Mouse (Mus musculus) gonadal fat pad, adult 2 months (tissue): ENCODE data around the gene Serhl. TPM values are rescaled to one million over a fixed set of nuclear protein-coding genes. Genes with fewer than 3 reads are reported as not detected.
"Not testable (repeated sequence)": the region's sequence is repeated elsewhere in the genome, so short reads cannot be mapped to it uniquely, and the experiment has no call there.

Source experiments
- DNase-seq: peaks from one replicate; pipeline ENCODE4 v3.0.0-alpha.2; 2012; ENCODE audit warnings: low read depth
- polyA plus RNA-seq: library from polyadenylated mRNA; depleted of rRNA; stranded (reverse); fragments of >200 nt; gene quantifications from 2 replicates; pipeline ENCODE4 v1.2.3, GENCODE M21; 2012

Gene Serhl
- polyA plus RNA-seq, 1 experiment: 115 TPM

DNA sequence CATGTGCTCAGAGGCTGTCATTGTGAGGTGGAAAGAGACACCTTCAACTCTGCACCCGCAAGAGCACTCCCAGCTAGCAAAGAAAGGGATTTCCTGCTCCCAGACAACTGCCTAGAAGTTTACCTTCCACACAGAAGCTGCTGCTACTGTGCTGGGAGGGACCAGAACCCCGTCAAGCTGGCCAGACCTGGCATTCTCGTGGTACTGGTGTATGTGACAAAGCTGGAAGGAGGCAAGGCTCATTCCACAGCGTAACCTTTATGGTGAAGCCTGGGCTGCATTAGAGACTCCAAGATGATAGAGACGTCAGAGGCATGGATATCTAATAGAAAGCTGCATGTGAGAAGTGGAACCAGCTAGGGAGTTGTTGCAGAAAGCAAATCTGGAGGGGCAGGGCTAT, 35.3 kb downstream of the Serhl start:
- no peak for DNase-seq

DNA sequence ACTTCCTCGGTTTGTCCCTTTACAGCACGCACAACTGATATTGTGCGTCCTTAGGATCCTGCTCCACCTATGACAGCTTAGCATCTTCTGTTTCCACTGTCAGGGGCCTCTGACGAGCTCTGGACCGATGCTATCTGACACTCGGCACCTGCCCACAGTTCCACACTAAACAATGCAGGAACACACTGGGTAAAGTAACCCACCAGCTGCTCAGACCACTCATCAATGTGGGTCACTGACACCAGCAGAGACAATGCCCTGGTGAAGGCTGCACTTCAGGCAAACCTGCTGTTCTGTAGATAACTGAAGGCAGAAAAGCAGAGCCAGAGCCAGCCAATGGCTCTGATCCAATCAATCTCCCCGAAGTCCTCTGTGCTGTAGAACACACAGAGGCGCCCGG, 37.3 kb downstream of the Serhl start:
- no peak for DNase-seq

DNA sequence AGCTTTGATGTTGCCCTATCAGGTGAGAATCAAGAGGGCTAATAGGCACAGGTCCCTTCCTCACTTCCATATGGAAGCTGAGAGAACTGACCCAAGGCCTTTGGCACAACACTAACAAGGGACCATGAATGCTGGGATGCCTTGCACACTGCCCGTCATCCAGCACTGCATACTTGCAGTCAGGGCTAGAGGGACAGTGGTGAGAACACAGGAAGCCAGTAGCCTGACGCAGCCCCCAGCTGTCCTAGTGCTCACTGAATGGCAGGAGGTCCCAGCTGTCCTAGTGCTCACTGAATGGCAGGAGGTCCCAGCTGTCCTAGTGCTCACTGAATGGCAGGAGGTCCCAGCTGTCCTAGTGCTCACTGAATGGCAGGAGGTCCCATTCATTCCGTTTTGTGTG, 37.7 kb downstream of the Serhl start:
- not testable (repeated sequence) for DNase-seq

DNA sequence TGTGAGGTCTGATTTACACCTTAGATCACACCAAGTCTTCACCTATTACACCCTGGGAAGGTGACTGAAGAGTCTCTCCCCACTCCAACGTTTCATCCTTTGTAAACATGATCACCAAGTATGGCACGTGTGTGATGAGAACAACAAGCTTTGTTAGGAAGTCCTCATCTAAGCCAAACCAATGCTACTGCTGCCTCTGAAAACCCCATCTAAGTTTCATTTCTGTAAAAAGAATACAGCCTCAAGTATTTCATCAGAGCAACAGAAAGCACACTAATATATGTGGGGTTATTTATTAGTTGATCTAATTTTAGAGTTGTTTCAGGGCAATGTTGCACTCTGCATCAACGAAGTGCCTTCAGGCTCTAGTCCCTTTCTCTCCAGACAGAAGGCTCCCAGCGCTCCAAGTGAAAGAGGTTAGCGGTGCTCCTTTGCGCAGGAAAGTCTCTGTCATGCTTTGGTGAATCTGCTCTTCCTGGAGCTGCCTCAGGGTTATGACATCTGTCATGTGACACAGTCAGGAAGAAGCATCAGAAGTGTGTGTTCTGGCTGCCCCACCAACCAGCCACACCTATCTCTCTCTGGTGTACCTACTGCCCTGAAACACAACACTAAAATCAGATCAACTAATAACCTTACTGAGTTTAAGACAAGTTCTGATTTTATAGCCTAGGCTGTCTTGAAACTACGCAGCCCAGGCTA, 40.4 kb downstream of the Serhl start:
- DNase-seq: no peak

DNA sequence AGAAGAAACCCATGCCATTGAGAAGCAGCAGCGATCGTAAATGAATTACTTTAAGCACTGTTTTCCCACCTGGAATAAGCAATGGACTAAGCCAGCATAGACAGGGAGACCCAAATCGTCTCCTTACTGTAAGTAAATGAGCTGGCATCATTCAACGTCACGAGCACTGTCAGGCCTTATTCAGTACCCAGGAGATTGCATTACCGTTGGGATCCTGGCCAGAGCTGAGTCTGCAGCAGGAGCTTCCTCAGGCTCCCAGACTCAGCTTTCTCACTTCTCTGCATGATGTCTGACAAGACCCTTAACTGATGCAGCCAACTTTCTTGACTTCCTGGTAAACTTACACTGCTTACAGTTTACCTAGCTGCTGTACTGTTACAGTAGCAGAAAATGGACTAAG, 45.4 kb downstream of the Serhl start:
- DNase-seq: no peak

DNA sequence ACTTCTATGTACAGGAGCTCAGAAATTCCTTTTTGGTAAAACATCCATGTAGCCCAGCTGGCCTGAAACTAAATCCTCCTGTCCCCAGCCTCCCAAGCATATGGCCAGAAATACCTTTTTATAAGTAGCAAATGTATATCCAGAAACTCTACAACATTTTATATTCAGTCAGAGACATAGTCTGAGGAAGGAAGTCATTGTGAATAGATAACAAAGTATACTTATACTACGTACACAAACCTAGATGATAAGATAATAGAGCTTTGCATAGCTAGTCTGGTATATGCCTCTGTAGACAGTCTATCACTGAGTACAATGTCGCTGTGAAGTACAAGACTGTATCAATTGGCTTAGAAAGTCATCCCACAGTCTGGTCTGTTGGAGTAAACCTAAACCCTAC, 46.3 kb downstream of the Serhl start:
- no peak for DNase-seq

DNA sequence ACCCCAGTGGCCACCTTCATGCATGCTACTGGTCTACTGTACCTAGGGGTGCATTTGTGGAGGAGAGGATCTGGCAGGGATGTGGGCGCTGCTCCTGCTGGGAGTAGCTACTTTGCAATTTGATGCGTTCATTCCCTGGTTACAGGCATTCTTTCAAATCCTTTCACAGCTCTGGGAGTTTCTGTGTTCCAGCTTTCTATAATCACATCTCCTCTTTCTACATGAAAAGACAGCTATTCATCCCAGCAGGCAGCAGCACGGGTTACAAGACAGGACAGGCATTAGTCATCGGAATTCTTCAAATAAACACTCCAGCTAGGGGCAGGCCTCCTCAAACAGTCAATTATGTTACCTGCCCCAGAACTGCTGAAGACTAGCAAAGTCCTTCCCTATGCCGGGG, 53.6 kb downstream of the Serhl start:
- no peak for DNase-seq

DNA sequence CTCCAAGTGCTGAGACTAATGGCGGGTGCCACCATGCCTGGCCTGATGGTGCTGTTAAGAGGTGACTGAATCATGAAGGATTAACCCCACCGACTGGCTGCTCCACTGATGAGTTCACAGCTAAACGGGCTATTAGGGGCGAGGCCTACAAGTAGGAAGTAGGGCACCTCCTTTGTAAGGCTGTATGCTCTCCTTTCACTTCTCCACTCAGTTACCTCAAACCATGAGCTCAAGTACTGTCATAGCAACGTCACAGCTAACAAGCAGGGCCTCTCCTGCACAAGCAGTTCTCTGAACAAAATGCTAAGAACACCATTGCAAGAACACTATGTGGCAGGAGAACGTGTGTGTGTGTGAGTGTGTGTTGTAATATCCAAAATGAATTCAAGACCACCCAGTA, 56.2 kb downstream of the Serhl start:
- no peak for DNase-seq

DNA sequence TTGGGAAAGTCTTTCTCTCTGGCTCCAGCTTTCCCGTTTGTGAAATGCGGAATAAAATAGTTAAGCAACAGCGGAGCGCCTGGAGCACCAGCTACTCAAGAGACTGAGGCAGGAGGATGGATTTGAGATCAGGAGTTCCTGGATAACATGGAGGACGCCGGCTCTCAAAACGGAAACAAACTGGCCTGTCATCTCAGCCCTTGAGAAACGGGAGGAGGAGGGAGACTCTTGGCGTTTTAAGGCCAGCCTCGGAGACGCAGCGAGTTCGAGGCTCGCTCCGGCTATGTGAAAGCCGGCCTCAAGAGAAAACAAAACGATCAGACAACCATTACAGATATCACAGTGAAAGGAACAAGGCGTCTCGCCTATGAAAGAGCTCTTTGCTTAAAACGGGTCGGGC, 59.1 kb downstream of the Serhl start:
- DNase-seq: no peak

DNA sequence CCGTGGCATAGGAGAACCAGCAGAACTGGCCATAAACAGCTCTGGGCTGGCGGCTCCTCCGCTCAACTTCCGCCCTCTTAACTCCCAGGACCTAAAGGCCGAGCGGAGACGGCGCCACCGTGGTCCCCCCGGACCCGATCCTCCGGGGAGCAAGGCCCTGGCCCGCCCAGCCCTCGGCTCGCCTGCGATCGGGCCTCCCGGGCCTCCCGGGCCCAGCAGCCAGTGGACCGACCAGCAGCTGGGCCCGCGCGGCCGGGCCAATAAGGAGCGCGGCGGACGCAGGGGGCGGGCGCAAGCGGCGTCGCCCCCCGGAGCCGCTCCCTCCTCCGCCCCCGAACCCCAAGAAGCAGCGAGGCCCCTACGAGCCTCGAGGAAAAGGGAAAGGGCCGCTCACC, 59.5 kb downstream of the Serhl start:
- DNase-seq: no peak

DNA sequence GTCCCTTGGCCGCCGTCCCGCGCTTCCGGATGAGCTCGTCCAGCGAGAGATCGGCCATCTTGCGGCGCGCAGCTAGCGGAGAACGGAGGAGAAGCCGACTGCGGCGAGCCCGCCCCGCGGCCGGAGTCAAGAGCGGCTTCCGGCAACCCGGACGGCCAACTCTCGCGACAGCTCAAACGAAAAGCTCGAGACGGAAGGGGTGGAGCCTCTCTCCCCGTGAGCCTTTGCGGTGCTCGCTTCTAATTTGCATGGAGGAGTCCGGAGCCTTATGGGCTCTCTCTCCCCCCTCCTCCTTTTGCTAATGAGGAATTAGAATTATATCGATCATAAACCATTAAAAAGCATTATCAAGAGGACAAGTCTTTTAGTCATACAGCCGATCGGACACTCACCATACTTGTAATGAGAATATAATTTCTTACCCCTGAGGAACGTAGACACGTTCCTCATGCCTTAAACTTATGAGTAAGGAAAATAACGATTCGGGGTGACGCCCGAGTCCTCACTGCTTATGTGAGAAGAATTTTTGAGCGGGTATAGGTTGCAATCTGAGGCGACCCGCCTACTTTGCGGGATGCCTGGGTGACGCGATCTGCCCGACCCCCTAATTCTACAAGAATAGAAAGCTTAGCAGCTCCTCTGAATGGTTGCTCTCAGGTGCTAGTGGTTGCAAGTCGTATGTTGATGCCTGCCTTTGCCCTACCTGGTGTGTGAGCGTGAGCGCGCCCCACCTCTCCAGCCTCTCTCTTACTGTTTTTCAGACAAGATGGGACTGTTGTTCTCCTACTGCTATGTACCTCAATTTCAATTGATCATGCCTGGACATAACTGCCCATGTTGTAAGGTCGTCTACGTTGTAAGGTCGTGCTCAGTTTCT, 60.1 kb downstream of the Serhl start, which contains the start of gene Poldip3:
Gene Poldip3 (minus strand): TSS at position 189 of the 877 bp plus-strand sequence.
- no peak for DNase-seq

DNA sequence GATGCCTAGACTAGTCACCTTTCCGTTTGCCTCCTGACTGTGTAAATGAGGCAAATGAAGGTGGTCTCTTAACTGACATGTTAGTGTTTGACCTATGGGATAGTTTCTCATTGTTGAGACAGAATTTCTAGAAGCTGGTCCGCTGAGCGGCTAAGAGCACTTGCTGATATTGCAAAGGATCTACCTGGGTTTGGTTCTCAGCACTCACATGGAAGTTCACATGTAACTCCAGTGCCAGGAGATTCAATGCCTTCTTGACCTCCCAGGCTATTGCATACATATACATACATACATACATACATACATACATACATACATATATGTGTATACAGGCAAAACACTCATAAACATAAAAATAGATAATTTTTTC, 60.8 kb downstream of the Serhl start:
- DNase-seq: no peak

DNA sequence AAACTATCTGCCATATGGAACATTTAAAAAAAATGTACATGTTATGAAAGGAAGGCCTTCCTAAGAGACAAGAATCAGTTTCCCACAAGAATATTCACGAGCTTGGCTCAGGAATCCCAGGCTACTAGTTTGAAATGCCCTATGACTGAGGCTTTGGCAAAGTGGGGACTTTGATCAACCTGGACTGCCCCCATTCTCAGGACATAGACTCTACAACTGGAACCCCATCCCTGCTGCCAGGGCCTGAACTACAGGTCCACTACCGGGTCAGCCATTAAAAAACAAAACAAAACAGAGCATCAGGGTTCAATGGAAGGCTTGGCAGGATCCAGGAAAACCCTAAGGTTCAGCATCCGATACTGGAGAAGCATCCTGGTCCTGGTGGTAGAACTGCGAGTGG, 61.4 kb downstream of the Serhl start:
- no peak for DNase-seq

DNA sequence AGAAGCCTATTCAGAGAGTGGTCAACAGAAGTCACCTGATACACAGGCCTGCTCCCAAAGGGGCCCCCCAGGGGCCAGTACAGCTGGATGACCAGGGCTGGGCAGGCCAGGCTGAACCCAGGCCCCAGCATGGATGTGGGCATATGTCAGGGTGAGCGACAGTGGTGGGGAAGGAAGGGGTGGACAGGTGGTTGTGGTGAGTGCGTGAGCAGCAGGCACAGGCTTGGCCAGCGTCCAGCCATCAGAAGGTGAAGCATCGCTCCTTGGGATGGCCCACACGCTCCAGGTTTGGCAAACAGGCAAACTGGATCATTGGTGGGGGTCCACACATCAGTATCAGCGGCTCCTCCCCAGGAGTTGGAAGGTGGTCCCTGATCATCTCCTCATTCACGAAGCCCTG, 65.0 kb downstream of the Serhl start:
- no peak for DNase-seq

DNA sequence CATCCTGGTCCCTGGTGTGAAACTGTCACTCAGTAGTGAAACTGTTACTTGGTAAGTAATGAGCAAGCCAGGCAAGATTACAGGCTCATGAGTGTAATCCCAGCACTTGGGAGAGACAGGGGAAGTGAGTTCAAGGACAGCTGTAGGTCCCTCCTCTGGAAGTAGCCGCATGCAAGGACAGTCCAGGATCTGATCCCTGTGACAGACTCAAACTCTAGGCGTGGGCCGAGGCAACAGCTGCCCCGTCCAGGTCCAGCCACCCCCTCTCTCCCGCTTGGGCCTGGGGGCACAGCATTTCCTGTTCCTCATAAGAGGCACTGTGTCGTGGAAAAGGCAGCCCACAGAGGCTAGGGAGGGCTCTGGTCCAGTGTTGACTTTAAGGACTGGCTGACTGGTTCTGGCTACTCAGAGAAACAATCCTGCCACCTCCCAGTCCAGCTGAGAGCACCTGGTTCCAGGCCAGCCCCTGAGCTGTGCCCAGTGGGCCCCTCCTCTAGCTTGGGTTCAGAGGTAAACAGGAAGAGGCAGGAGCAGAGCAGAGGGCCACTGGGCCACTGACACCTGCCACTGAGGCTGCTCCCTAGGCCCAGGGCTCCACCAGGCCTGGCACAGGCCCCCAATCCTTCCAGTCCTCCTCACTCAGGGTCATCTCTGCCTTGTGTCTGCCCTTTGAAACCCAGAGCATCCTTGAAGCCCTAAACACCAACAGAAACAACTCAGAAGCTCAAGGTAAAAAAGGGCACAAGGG, 66.5 kb downstream of the Serhl start:
- no peak for DNase-seq

DNA sequence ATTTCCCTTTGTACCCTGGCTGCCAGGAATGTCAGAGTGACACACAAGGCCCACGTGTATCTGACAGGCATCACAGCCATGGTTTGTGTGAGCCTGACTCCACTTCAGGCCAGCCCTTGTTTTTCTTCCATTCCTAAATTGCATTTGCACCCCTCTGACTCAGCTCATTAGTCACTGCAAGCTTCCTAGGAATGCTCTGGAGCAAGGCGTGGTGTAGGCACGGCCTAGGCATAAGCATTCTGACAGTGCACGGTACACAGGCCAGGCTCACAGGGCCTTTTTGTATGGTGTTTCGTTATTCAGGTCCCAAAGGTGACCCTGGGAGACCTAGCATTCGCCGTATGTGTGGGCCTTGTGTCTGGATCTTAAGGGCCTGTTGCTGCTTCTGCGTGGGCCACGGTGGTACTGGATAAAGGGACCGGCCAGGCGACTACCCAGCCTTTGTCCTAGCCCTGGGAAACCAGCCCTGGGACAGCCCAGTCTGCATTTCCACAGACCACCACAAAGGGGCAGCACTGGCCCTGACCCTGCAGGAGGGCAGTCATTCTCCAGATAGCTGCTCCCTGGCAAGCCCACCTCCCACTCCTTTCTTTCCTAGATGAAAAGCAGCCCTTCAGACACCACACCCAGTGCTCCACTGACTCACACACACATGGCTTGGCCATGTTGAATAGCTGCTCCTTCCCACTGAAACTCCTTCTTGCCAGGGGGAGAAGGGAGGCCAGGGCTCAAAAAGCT, 67.8 kb downstream of the Serhl start:
- no peak for DNase-seq

DNA sequence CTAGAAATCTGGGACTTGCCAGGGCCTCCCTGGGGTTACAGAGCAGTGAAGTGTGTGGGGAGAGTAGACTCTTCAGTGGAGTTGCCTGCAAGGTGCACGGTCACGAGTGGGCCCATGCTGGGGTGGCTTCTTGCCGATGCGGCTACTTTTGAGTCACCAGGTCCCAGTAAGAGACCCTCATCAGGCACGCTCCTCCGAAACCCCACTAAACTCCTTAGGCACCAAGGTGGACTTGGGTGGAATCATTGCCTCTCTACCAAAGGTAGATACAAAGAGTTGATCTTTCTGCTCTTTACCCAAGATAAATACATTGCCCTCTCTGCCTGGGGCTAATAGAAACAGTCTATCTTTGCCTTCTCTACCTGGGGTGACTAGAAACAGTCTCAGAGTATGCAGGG, 68.4 kb downstream of the Serhl start:
- DNase-seq: no peak

DNA sequence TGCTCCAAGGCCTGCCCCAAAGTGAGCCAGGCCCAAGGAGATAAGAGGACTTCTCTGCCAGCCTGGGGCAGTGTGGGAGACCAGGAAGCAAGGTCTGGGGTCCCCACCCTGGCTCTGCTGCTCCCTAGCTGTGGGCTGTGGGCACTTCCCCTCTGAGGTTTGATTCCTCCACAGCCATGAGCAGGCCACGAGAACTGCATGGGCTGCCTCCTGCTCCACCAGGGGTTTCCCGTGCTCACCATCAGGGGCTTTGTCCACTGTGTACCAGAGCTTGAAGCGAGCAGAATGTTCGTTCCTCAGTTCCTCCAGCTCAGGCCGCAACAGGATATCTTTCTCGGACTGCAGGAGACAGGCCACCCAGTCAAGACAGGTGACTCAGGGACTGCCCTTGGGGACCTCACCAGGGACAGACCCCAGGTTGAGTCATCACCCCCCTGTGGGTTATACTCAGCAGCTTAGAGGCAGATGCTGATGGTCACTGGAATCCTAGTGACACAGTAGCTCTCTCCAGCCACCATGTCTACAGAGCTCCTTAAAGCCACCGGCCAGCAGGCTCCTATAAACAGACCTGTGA, 69.4 kb downstream of the Serhl start:
- no peak for DNase-seq

DNA sequence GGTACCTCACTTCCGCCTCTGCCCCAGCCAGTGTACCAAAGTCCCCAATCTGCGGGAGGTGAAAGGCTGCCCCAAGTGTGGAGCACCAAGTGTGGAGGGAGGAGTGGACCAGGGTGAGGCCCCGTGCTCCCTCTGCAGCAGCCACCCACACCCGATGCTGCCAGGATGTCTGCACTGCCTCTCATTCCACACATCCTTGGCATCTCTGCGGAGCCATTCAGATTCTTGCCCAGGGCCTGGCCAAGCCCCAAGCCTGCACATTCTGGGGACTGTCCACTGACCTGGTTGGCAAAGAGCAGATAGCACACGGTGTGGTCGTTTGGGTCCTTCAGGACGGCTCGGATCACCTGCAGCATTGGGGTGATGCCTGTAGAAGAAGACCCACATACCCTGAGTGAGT, 70.5 kb downstream of the Serhl start:
- no peak for DNase-seq

DNA sequence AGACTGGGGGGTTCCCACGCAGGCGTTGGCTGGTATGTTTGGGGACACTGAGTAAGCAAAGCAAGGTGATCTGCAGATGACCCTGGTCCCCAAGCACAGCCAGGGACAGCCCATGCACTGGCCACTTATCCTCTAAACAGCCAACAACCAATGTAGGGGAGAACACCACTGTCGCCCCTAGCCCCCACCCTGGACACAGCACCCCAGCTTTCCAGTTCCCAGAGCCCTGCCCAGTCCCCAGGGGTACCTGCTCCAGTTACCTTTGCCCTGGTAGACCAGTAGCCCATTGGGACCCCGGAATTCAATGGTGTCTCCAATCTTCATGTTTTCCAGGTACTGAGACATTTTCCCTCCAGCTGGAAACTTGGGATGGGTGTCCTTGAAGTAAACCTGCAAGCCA, 71.3 kb downstream of the Serhl start:
- no peak for DNase-seq

DNA sequence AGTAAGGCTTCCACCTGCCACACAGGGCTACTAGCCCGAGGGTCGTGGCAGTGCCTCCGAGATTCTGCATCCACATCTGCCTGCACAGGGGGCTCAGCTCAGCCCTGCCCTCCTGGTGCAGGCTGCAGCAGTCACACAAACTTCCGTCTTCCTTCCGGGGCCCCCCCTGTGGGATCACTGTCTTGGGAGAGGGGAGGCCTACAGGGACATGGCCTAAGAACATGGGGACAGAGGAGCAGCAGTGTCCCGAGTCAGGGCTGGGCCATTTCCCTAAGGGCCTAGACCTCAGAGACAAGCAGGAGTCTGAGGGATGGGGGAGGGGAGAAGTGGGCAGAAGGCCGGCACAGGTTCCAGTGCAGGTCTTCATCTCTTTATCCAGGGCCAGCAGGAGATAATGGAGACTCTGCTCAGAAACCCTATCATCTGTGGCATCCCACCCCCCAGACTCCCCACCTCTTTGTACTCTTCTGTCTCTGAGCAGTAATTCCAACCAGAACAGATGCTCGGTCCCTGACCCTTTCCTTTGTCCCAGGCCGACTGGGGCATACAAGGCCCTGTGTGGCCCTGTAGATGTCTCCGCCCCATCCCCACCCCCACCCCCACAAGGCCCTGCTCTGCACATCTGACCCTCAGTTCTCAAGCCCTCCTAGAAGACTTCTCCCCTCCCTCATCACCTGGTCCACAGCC, 71.9 kb downstream of the Serhl start:
- DNase-seq: no peak
